Mouse (Mus musculus) liver, embryonic 11.5 days (tissue): ENCODE measurements around the gene Rdh5. TPM values are rescaled to one million over a fixed set of nuclear protein-coding genes. Genes with fewer than 3 reads are reported as not detected.

Source experiments
- ATAC-seq: fragments of 200-750 bp; cut with Nextera tagmentation; replicated peaks from 2 replicates; pipeline ENCODE4 v1.8.0; 2017; ENCODE audit warnings: moderate number of reproducible peaks, mild to moderate bottlenecking, moderate TSS enrichment, moderate library complexity; ENCODE audit not compliant: low FRiP score
- DNase-seq: peaks from one replicate; pipeline ENCODE4 v3.0.0-alpha.2; 2017; ENCODE audit warnings: low spot score
- H3K27ac ChIP-seq: fragments of 300-500 bp; sonication (generic); 2 replicates; pipeline ENCODE4 v1.5.1; 2014; ENCODE audit warnings: mild to moderate bottlenecking, low read depth, low read length, control low read depth
- H3K27me3 ChIP-seq: fragments of 300-500 bp; sonication (generic); replicated peaks from 2 replicates; pipeline ENCODE4 v1.6.1; 2014; ENCODE audit warnings: low read length, mixed read lengths; ENCODE audit not compliant: control insufficient read depth, insufficient read depth
- H3K36me3 ChIP-seq: fragments of 300-500 bp; sonication (generic); 2 replicates; pipeline ENCODE4 v1.6.1; 2014; ENCODE audit warnings: mild to moderate bottlenecking, low read length, moderate library complexity, mixed read lengths; ENCODE audit not compliant: control insufficient read depth, insufficient read depth
- H3K4me1 ChIP-seq: fragments of 300-500 bp; sonication (generic); replicated peaks from 2 replicates; pipeline ENCODE4 v1.6.1; 2014; ENCODE audit warnings: low read length, mixed read lengths; ENCODE audit not compliant: control insufficient read depth, insufficient read depth
- H3K4me2 ChIP-seq: fragments of 300-500 bp; sonication (generic); 2 replicates; pipeline ENCODE4 v1.6.1; 2014; ENCODE audit warnings: mild to moderate bottlenecking, control low read depth, moderate library complexity
- H3K4me3 ChIP-seq: fragments of 300-500 bp; sonication (generic); 2 replicates; pipeline ENCODE4 v1.5.1; 2014; ENCODE audit warnings: low read depth, low read length, control low read depth
- H3K9ac ChIP-seq: fragments of 300-500 bp; sonication (generic); 2 replicates; pipeline ENCODE4 v1.6.1; 2014; ENCODE audit warnings: low read depth, low read length, control low read depth
- H3K9me3 ChIP-seq: fragments of 300-500 bp; sonication (generic); 2 replicates; pipeline ENCODE4 v1.6.1; 2016; ENCODE audit warnings: low read length, inconsistent platforms, mixed read lengths; ENCODE audit not compliant: control insufficient read depth
- WGBS: fragments of 180-500 bp; shearing (Covaris S2); extraction: QIAGEN DNeasy Blood & Tissue Kit; methylation state at CpG from one replicate; pipeline ENCODE4 v1.1.7; 2014; 5-methylcytosine and 5-hydroxymethylcytosine counted together
- polyA plus RNA-seq: library from polyadenylated mRNA; unstranded; fragments of >200 nt; fragmentation: Nextera tagmentation; extraction: Ambion mirVana; gene quantifications from 2 replicates; pipeline ENCODE4 v1.2.1, GENCODE M21; 2014

The Rdh5 gene
- polyA plus RNA-seq, 1 experiment from 2014 or later: 13.1 TPM

GRCm38 (mm10) chr10:128895952-128896693 is 26.6 kb downstream of the Rdh5 start:
- peak overlapping the region; percentile 28 for H3K4me2 ChIP-seq
- no peak overlapping the region for H3K9ac ChIP-seq
- H3K27me3 ChIP-seq: peaks cover 35% of the 10 kb centered on the region
- ATAC-seq: no peak
- 6% methylated on average over 17 of the region's 17 CpGs for whole genome bisulfite sequencing
- no peak overlapping the region for H3K27ac ChIP-seq
- no peaks in the 10 kb centered on the region; the same call in none of the 2 replicates for H3K4me1 ChIP-seq
- DNase-seq: no peak
- H3K9me3 ChIP-seq: no peaks in the 10 kb centered on the region
- H3K36me3 ChIP-seq: no peaks in the 10 kb centered on the region
- H3K4me3 ChIP-seq: no peak overlapping the region

GRCm38 (mm10) chr10:128895437-128895836 is 27.3 kb downstream of the Rdh5 start:
- Histone ChIP-seq H3K4me2 (peak overlapping the region; percentile 28), H3K9me3 (no peaks in the 10 kb centered on the region), H3K9ac (no peak overlapping the region), H3K36me3 (no peaks in the 10 kb centered on the region), H3K27me3 (peaks cover 41% of the 10 kb centered on the region), H3K27ac (no peak overlapping the region), H3K4me3 (no peak overlapping the region), H3K4me1 (no peaks in the 10 kb centered on the region; the same call in none of the 2 replicates)
- DNase-seq (peak; percentile 57), ATAC-seq (no peak; the same call in 1 of the 2 replicates)
- under 1% methylated on average over 9 of the region's 9 CpGs for WGBS

- Histone ChIP-seq H3K4me1 (peaks cover 7% of the 10 kb centered on the region), H3K4me3 (peak overlapping the region; percentile 70), H3K27me3 (peaks cover 45% of the 10 kb centered on the region), H3K4me2 (peak overlapping the region; percentile 86), H3K27ac (no peak overlapping the region), H3K9ac (no peak overlapping the region), H3K9me3 (no peaks in the 10 kb centered on the region), H3K36me3 (no peaks in the 10 kb centered on the region)
- ATAC-seq (no peak), DNase-seq (no peak)
- WGBS: 1% methylated on average over 9 of the region's 9 CpGs
These were observed 30.4 kb downstream of the Rdh5 start for GRCm38 (mm10) chr10:128892246-128892645.

GRCm38 (mm10) chr10:128891296-128892094 is 31.2 kb downstream of the Rdh5 start, which contains the start of gene Gdf11:
TSS of gene Gdf11 (minus strand) at chr10:128891718.
- H3K27me3 ChIP-seq: peaks cover 39% of the 10 kb centered on the region
- peak within 1 kb of the TSS; percentile 67 for H3K9ac ChIP-seq
- ATAC-seq (peak; percentile 50), DNase-seq (peak; percentile 66)
- H3K4me1 ChIP-seq: peaks cover 7% of the 10 kb centered on the region
- H3K4me2 ChIP-seq: peak within 1 kb of the TSS; percentile 86
- H3K9me3 ChIP-seq: no peaks in the 10 kb centered on the region
- peak within 1 kb of the TSS; percentile 70 for H3K4me3 ChIP-seq
- under 1% methylated on average over 72 of the region's 89 CpGs for WGBS
- H3K36me3 ChIP-seq: no peaks in the 10 kb centered on the region
- peak within 1 kb of the TSS; percentile 56 for H3K27ac ChIP-seq

GRCm38 (mm10) chr10:128890383-128891295 is 32.0 kb downstream of the Rdh5 start:
- no peaks in the 10 kb centered on the region for H3K9me3 ChIP-seq
- peak overlapping the region; percentile 86 for H3K4me2 ChIP-seq
- H3K36me3 ChIP-seq: no peaks in the 10 kb centered on the region
- H3K27ac ChIP-seq: peak overlapping the region; percentile 56
- peak overlapping the region; percentile 70 for H3K4me3 ChIP-seq
- 2% methylated on average over 40 of the region's 40 CpGs for WGBS
- peak overlapping the region; percentile 67 for H3K9ac ChIP-seq
- H3K27me3 ChIP-seq: peaks cover 30% of the 10 kb centered on the region
- H3K4me1 ChIP-seq: peaks cover 7% of the 10 kb centered on the region
- ATAC-seq (no peak), DNase-seq (peak; percentile 44)

GRCm38 (mm10) chr10:128889846-128890245 is 32.8 kb downstream of the Rdh5 start:
- H3K4me3 ChIP-seq: peak overlapping the region; percentile 70

GRCm38 (mm10) chr10:128888941-128889827 is 33.5 kb downstream of the Rdh5 start:
- Histone ChIP-seq H3K9ac (peak overlapping the region; percentile 46; the same call in 1 of the 2 replicates), H3K4me1 (peaks cover 7% of the 10 kb centered on the region), H3K9me3 (no peaks in the 10 kb centered on the region), H3K4me2 (peak overlapping the region; percentile 86), H3K36me3 (no peaks in the 10 kb centered on the region), H3K27me3 (peaks cover 24% of the 10 kb centered on the region), H3K4me3 (peak overlapping the region; percentile 70), H3K27ac (peak overlapping the region; percentile 39)
- peak; percentile 60 for DNase-seq
- ATAC-seq: peak; percentile 60
- WGBS: 7% methylated on average over 7 of the region's 7 CpGs

More at GRCm38 (mm10) chr10:128889846-128890245, 32.8 kb downstream of the Rdh5 start:
- 26% methylated on average over 2 of the region's 2 CpGs for WGBS
- no peak for ATAC-seq
- no peak overlapping the region for H3K9ac ChIP-seq
- DNase-seq: no peak
- peaks cover 7% of the 10 kb centered on the region for H3K4me1 ChIP-seq
- H3K27ac ChIP-seq: no peak overlapping the region
- H3K9me3 ChIP-seq: no peaks in the 10 kb centered on the region
- no peaks in the 10 kb centered on the region for H3K36me3 ChIP-seq
- H3K4me2 ChIP-seq: peak overlapping the region; percentile 86
- H3K27me3 ChIP-seq: peaks cover 27% of the 10 kb centered on the region
